Mouse (Mus musculus) hindbrain, embryonic 11.5 days (tissue): Measurements from ENCODE around the gene Dennd1a. TPM values are rescaled to one million over a fixed set of nuclear protein-coding genes. Genes with fewer than 3 reads are reported as not detected.

Experiments
- ATAC-seq: fragments of 200-750 bp; cut with Nextera tagmentation; 2 replicates; pipeline ENCODE4 v1.8.0; 2017; ENCODE audit warnings: mild to moderate bottlenecking, moderate TSS enrichment, moderate library complexity; ENCODE audit not compliant: low FRiP score
- DNase-seq: peaks from one replicate; pipeline ENCODE4 v3.0.0-alpha.2; 2015; ENCODE audit warnings: low spot score
- H3K27ac ChIP-seq: fragments of 300-500 bp; sonication (generic); 2 replicates; pipeline ENCODE4 v1.5.1; 2014; ENCODE audit warnings: mild to moderate bottlenecking, low read depth, low read length
- H3K27me3 ChIP-seq: fragments of 300-500 bp; sonication (generic); 2 replicates; pipeline ENCODE4 v1.6.1; 2014; ENCODE audit warnings: mild to moderate bottlenecking, low read length, moderate library complexity, mixed read lengths; ENCODE audit not compliant: control insufficient read depth, insufficient read depth
- H3K36me3 ChIP-seq: fragments of 300-500 bp; sonication (generic); 2 replicates; pipeline ENCODE4 v1.6.1; 2014; ENCODE audit warnings: mild to moderate bottlenecking, low read length, moderate library complexity, mixed read lengths; ENCODE audit not compliant: control insufficient read depth, insufficient read depth
- H3K4me1 ChIP-seq: fragments of 300-500 bp; sonication (generic); replicated peaks from 2 replicates; pipeline ENCODE4 v1.6.1; 2014; ENCODE audit warnings: low read length, mixed read lengths; ENCODE audit not compliant: control insufficient read depth, insufficient read depth
- H3K4me2 ChIP-seq: fragments of 300-500 bp; sonication (generic); replicated peaks from 2 replicates; pipeline ENCODE4 v1.6.1; 2014; ENCODE audit warnings: mild to moderate bottlenecking, low read depth, low read length
- H3K4me3 ChIP-seq: fragments of 300-500 bp; sonication (generic); 2 replicates; pipeline ENCODE4 v1.5.1; 2014; ENCODE audit warnings: low read depth, low read length
- H3K9ac ChIP-seq: fragments of 300-500 bp; sonication (generic); 2 replicates; pipeline ENCODE4 v1.6.1; 2014; ENCODE audit warnings: low read depth, low read length
- H3K9me3 ChIP-seq: fragments of 300-500 bp; sonication (generic); 2 replicates; pipeline ENCODE4 v1.6.1; 2016; ENCODE audit warnings: low read length; ENCODE audit not compliant: control insufficient read depth
- WGBS: fragments of 180-500 bp; shearing (Covaris S2); extraction: QIAGEN DNeasy Blood & Tissue Kit; methylation state at CpG from one replicate; pipeline ENCODE4 v1.1.7; 2014; 5-methylcytosine and 5-hydroxymethylcytosine counted together
- polyA plus RNA-seq: library from polyadenylated mRNA; unstranded; fragments of >200 nt; fragmentation: Nextera tagmentation; extraction: Ambion mirVana; gene quantifications from 2 replicates; pipeline ENCODE4 v1.2.1, GENCODE M21; 2014

Dennd1a gene
- polyA plus RNA-seq, 1 experiment from 2014 or later, result 11.3 TPM

- WGBS, result 92% methylated on average over 2 of the region's 2 CpGs
- Histone ChIP-seq H3K27me3 (no peaks in the 10 kb centered on the region), H3K27ac (no peak overlapping the region), H3K4me3 (no peak overlapping the region), H3K4me1 (no peaks in the 10 kb centered on the region), H3K9me3 (no peaks in the 10 kb centered on the region), H3K36me3 (no peaks in the 10 kb centered on the region), H3K4me2 (no peak overlapping the region), H3K9ac (no peak overlapping the region)
- no peak for ATAC-seq
- DNase-seq, result no peak
These were observed 202.1 kb downstream of the Dennd1a start for GRCm38 (mm10) chr2:38085058-38085457.

- Histone ChIP-seq H3K9ac (no peak overlapping the region), H3K4me2 (no peak overlapping the region), H3K4me1 (no peaks in the 10 kb centered on the region), H3K36me3 (no peaks in the 10 kb centered on the region), H3K4me3 (no peak overlapping the region), H3K9me3 (no peaks in the 10 kb centered on the region), H3K27me3 (no peaks in the 10 kb centered on the region), H3K27ac (no peak overlapping the region)
- WGBS, result 85% methylated on average over 3 of the region's 3 CpGs
- no peak for DNase-seq
- no peak for ATAC-seq
These were observed 203.9 kb downstream of the Dennd1a start for GRCm38 (mm10) chr2:38083251-38083650.

- Histone ChIP-seq H3K9me3 (no peaks in the 10 kb centered on the region), H3K4me2 (no peak overlapping the region), H3K9ac (no peak overlapping the region), H3K27me3 (no peaks in the 10 kb centered on the region), H3K27ac (no peak overlapping the region), H3K4me3 (no peak overlapping the region), H3K36me3 (no peaks in the 10 kb centered on the region), H3K4me1 (no peaks in the 10 kb centered on the region)
- no peak for DNase-seq
- WGBS, result 65% methylated on average over 2 of the region's 2 CpGs
- ATAC-seq, result no peak
These were observed 212.7 kb downstream of the Dennd1a start for GRCm38 (mm10) chr2:38074495-38074894.

DNA sequence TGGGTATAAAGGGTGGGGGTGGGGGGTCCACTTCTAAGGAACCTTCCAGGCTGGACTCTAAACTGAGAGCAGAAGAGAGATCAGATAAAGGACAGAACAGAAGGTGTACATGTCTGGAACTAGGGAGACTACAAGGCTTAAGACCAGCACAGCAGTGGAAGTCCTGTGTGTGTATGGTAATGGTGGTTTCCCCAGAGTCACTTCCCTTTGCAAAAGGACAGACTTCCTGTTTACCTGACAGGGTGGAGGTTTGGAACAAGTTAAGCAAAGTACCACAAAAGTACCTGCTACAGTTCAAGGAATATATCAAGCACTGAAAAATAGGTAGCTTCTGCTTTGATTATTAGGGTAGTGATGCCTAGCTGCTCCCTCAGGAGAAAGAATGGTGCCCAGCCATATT, 215.1 kb downstream of the Dennd1a start:
- Histone ChIP-seq H3K36me3 (no peaks in the 10 kb centered on the region), H3K9ac (no peak overlapping the region), H3K4me1 (no peaks in the 10 kb centered on the region), H3K27ac (no peak overlapping the region), H3K9me3 (no peaks in the 10 kb centered on the region), H3K4me3 (no peak overlapping the region), H3K27me3 (no peaks in the 10 kb centered on the region), H3K4me2 (no peak overlapping the region)
- DNase-seq (no peak), ATAC-seq (no peak)

DNA sequence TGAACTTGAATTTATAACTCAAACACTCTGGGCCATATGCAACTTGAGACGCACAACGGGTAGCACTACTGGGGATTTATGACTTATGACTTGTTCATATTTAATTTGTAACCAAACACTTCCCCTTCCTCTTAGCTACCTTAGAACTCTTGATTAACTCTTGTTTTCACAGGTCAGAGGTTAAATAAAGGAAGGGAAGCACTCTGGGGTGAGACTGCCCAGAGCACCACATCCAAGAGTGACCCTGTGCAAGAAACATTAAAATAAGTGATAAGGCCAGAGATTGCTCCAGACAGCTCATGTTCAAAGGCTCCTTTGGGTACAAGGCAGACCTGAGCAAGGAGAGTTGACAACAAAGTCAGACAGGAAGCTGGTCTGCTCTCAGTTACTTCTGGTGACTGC, 219.0 kb downstream of the Dennd1a start:
- no peaks in the 10 kb centered on the region for H3K4me1 ChIP-seq
- no peak overlapping the region for H3K4me2 ChIP-seq
- no peak for ATAC-seq
- H3K27ac ChIP-seq, result no peak overlapping the region
- no peaks in the 10 kb centered on the region for H3K36me3 ChIP-seq
- no peaks in the 10 kb centered on the region for H3K27me3 ChIP-seq
- DNase-seq, result no peak
- 53% methylated on average over 2 of the region's 2 CpGs for WGBS
- H3K9ac ChIP-seq, result no peak overlapping the region
- H3K4me3 ChIP-seq, result no peak overlapping the region
- no peaks in the 10 kb centered on the region for H3K9me3 ChIP-seq

DNA sequence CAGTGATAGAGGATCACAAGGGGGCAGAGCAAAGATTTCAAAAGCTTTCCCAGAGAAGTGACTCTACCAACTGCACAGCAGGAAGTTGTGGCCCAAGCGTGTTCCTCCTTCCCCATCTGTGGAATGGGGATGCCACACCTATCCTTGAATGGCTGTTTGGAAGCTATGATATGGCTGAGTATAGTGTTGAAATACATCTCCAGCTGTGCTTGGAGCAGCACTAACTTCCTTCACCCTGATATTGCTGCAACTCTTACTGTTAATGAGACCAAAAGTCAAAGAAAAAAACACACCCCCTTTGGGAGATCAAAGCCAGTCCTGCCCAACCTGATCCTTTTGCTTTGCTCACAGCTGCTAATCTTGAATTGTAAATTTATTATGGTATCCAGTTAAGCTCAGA, 221.3 kb downstream of the Dennd1a start:
- ATAC-seq (no peak), DNase-seq (no peak)
- no peaks in the 10 kb centered on the region for H3K27me3 ChIP-seq
- no peaks in the 10 kb centered on the region for H3K36me3 ChIP-seq
- H3K4me2 ChIP-seq, result no peak overlapping the region
- H3K9ac ChIP-seq, result no peak overlapping the region
- no peaks in the 10 kb centered on the region for H3K4me1 ChIP-seq
- no peaks in the 10 kb centered on the region for H3K9me3 ChIP-seq
- H3K27ac ChIP-seq, result no peak overlapping the region
- 71% methylated on average over 1 of the region's 1 CpGs for WGBS
- no peak overlapping the region for H3K4me3 ChIP-seq

GRCm38 (mm10) chr2:38064266-38064665, 222.9 kb downstream of the Dennd1a start:
- no peak overlapping the region for H3K9ac ChIP-seq
- H3K4me3 ChIP-seq, result no peak overlapping the region
- DNase-seq (no peak), ATAC-seq (no peak)
- H3K27me3 ChIP-seq, result no peaks in the 10 kb centered on the region
- H3K4me2 ChIP-seq, result no peak overlapping the region
- 71% methylated on average over 3 of the region's 3 CpGs for WGBS
- H3K4me1 ChIP-seq, result no peaks in the 10 kb centered on the region
- no peaks in the 10 kb centered on the region for H3K36me3 ChIP-seq
- no peaks in the 10 kb centered on the region for H3K9me3 ChIP-seq
- H3K27ac ChIP-seq, result no peak overlapping the region

GRCm38 (mm10) chr2:38062156-38062555, 225.0 kb downstream of the Dennd1a start:
- no peak for ATAC-seq
- Histone ChIP-seq H3K36me3 (no peaks in the 10 kb centered on the region), H3K27me3 (no peaks in the 10 kb centered on the region), H3K4me1 (no peaks in the 10 kb centered on the region), H3K9ac (no peak overlapping the region), H3K4me2 (no peak overlapping the region), H3K9me3 (no peaks in the 10 kb centered on the region), H3K27ac (no peak overlapping the region), H3K4me3 (no peak overlapping the region)
- WGBS, result 78% methylated on average over 1 of the region's 1 CpGs
- no peak for DNase-seq

DNA sequence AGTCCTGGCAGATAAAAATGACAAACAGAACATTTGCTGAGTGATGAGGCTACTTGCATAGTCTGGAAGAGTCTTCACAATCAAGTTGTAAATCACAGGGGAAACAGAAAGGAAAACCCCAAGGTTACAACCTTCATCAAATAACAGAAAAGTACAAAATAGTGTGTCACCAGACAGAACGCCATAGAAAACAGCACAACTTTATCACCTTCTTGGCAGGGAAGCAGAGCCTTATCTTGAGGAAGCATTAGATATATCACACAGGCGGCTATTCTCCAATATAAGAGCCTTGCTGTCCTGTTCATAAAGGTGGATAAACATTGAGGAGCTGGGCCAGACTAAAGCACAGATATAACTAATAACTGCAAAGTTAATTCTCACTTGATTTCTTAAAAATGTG, 225.7 kb downstream of the Dennd1a start:
- ATAC-seq (no peak), DNase-seq (no peak)
- Histone ChIP-seq H3K4me3 (no peak overlapping the region), H3K27ac (no peak overlapping the region), H3K36me3 (no peaks in the 10 kb centered on the region), H3K27me3 (no peaks in the 10 kb centered on the region), H3K9ac (no peak overlapping the region), H3K9me3 (no peaks in the 10 kb centered on the region), H3K4me1 (no peaks in the 10 kb centered on the region), H3K4me2 (no peak overlapping the region)
- WGBS, result 84% methylated on average over 2 of the region's 2 CpGs
